Mouse (Mus musculus) erythroblast, embryonic 14.5 days (primary cell): ENCODE results near the gene Trank1.

Experiments
- GATA1 ChIP-seq: IDR thresholded peaks from 2 replicates; pipeline ENCODE4 v1.6.1; 2012; ENCODE audit warnings: low read length, inconsistent platforms, mixed read lengths
- TAL1 ChIP-seq: IDR thresholded peaks from 3 replicates; pipeline ENCODE4 v1.6.1; 2012; ENCODE audit warnings: low read length, inconsistent platforms, mixed read lengths

- TF ChIP-seq TAL1 (no peak), GATA1 (no peak)
Measured at GRCm38 (mm10) chr9:111400089-111400488, 88.5 kb downstream of the Trank1 start.
